Comparison of ENCODE assay signal across 16 mouse cellular contexts in genomic region chr9:64749314-64749713, GRCm38 (mm10).
"Had no signal": no experiment of that assay in that cellular context is flagged by ENCODE, and none has a peak within 500 bp of the region (broad histone marks: within the 10 kb centered on the region; RNA-seq: fewer than 3 reads in every experiment).

No protein-coding gene starts in this region.

- H3K36me3 ChIP-seq: limb, embryonic 10.5 days; limb, embryonic 13.5 days; liver, embryonic 12.5 days; liver, embryonic 15.5 days; lung, embryonic 15.5 days had no signal

- DNase-seq: kidney, adult 18-20 months; kidney, adult 9 months; kidney, postnatal 14 days; kidney, postnatal 4 days; liver; lung, adult 18-20 months; lung, postnatal 10 days; lung, postnatal 36 days; midbrain, embryonic 14.5 days; thymus, postnatal 36 days had no signal

- H3K4me3 ChIP-seq: limb, embryonic 10.5 days; limb, embryonic 13.5 days; liver, embryonic 12.5 days; liver, embryonic 15.5 days; lung, embryonic 15.5 days had no signal

- H3K27me3 ChIP-seq: limb, embryonic 13.5 days; liver, embryonic 12.5 days; liver, embryonic 15.5 days; lung, embryonic 15.5 days had no signal

- H3K9me3 ChIP-seq: limb, embryonic 10.5 days; liver, embryonic 12.5 days; liver, embryonic 15.5 days; lung, embryonic 15.5 days had no signal

- H3K4me1 ChIP-seq: limb, embryonic 10.5 days; limb, embryonic 13.5 days; liver, embryonic 12.5 days; liver, embryonic 15.5 days; lung, embryonic 15.5 days had no signal

- H3K27ac ChIP-seq: limb, embryonic 10.5 days; limb, embryonic 13.5 days; liver, embryonic 12.5 days; liver, embryonic 15.5 days; lung, embryonic 15.5 days; stomach, postnatal 0 days had no signal

- H3K9ac ChIP-seq: limb, embryonic 13.5 days; liver, embryonic 12.5 days; liver, embryonic 15.5 days; lung, embryonic 15.5 days had no signal
